Mouse (Mus musculus): ENCODE results near the gene Slc38a2. TPM values are rescaled to one million over a fixed set of nuclear protein-coding genes. Genes with fewer than 3 reads are reported as not detected.
A peak's percentile ranks its signal among the peaks of the same experiment; 100 is the strongest.

Slc38a2 gene
- polyA plus RNA-seq, 1 experiment from 2014 or later: 199 TPM

GRCm38 (mm10) chr15:96675055-96675454 lies 24.5 kb downstream of the Slc38a2 start:
- Histone ChIP-seq H3K4me1 (no peaks in the 10 kb centered on the region), H3K9ac (no peak overlapping the region), H3K36me3 (replicated peaks) (no peaks in the 10 kb centered on the region), H3K9me3 (no peaks in the 10 kb centered on the region), H3K27ac (no peak overlapping the region), H3K4me2 (no peak overlapping the region), H3K4me3 (replicated peaks) (no peak overlapping the region), H3K27me3 (peaks cover 7% of the 10 kb centered on the region; the same call in 1 of the 2 replicates)
- no peak for ATAC-seq (ENCODE audit: low FRiP score)
- 83% methylated on average over 11 of the region's 11 CpGs for WGBS

GRCm38 (mm10) chr15:96674089-96674488 lies 25.4 kb downstream of the Slc38a2 start:
- Histone ChIP-seq H3K4me3 (replicated peaks) (no peak overlapping the region), H3K9me3 (no peaks in the 10 kb centered on the region), H3K36me3 (replicated peaks) (no peaks in the 10 kb centered on the region), H3K9ac (no peak overlapping the region), H3K4me2 (no peak overlapping the region), H3K4me1 (no peaks in the 10 kb centered on the region), H3K27me3 (no peaks in the 10 kb centered on the region), H3K27ac (no peak overlapping the region)
- no peak for ATAC-seq (ENCODE audit: low FRiP score)
- 76% methylated on average over 1 of the region's 1 CpGs for WGBS

- Histone ChIP-seq H3K36me3 (replicated peaks) (no peaks in the 10 kb centered on the region), H3K4me2 (no peak overlapping the region), H3K27ac (no peak overlapping the region), H3K4me1 (no peaks in the 10 kb centered on the region), H3K27me3 (no peaks in the 10 kb centered on the region), H3K9ac (no peak overlapping the region), H3K9me3 (no peaks in the 10 kb centered on the region), H3K4me3 (replicated peaks) (no peak overlapping the region)
- no peak for ATAC-seq (ENCODE audit: low FRiP score)
- WGBS: 88% methylated on average over 6 of the region's 6 CpGs
Measured at GRCm38 (mm10) chr15:96669721-96670120, 29.8 kb downstream of the Slc38a2 start.

DNA sequence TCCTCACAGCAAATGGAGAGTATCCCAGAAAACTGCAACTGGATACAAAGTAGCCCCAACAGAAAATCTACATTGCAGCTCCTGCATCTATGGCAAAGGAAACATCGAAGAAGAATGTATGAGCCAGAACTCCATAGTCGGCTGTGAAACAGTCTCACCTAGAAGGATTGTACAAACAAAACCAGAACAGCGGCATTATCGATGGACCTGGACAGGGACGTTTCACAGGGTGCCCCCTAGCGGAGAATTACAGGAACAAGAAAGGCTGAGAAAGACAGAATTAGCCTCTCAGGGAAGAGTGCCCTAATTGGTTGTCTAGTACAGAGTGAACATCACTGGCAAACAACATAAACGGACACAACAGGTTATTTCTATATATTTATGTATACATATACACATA lies 32.9 kb downstream of the Slc38a2 start:
- Histone ChIP-seq H3K27me3 (no peaks in the 10 kb centered on the region), H3K9ac (no peak overlapping the region), H3K4me1 (no peaks in the 10 kb centered on the region), H3K9me3 (no peaks in the 10 kb centered on the region), H3K4me3 (replicated peaks) (no peak overlapping the region), H3K4me2 (peak overlapping the region; percentile 42), H3K36me3 (replicated peaks) (no peaks in the 10 kb centered on the region), H3K27ac (no peak overlapping the region)
- ATAC-seq (ENCODE audit: low FRiP score): peak; percentile 75
- 5% methylated on average over 7 of the region's 7 CpGs for WGBS

GRCm38 (mm10) chr15:96665889-96666288 lies 33.6 kb downstream of the Slc38a2 start:
- no peak overlapping the region for H3K27ac ChIP-seq
- no peaks in the 10 kb centered on the region for H3K27me3 ChIP-seq
- H3K4me1 ChIP-seq: 0 out of 2 replicates have a peak, but pooled peaks cover under 1% of the 10 kb centered on the region
- ATAC-seq (ENCODE audit: low FRiP score): peak; percentile 75; the same call in 1 of the 2 replicates
- H3K36me3 ChIP-seq (replicated peaks): no peaks in the 10 kb centered on the region
- no peak overlapping the region for H3K4me3 ChIP-seq (replicated peaks)
- H3K9me3 ChIP-seq: no peaks in the 10 kb centered on the region
- H3K9ac ChIP-seq: no peak overlapping the region
- 10% methylated on average over 3 of the region's 3 CpGs for WGBS
- peak overlapping the region; percentile 42 for H3K4me2 ChIP-seq

DNA sequence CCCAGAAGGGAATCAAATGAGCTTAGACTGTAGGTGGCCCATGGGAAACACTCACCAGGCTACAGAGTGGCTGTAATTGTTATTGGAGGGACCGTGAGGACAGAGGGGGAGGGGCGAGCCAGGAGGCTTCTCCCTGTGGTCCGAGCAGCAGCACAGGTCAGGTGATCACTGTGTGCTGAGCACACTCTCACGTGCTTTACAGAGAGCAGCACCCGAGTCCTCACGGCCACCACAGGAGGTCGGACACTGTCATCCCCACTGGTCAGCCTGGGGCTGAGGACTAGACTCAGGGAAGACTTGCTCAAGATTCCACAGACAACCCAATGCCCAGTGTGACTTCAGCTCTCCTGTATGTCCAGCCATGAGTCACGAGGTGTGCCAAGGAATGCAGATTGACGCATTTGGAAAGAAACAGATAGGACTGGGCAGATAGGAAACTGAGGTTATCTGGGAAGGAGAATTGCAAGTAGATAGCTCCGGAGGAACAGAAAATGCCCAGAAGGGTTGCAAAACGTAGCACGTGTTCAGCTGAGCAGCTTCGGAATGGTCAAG lies 38.9 kb downstream of the Slc38a2 start:
- ATAC-seq (ENCODE audit: low FRiP score): no peak
- H3K27me3 ChIP-seq: no peaks in the 10 kb centered on the region
- H3K9me3 ChIP-seq: no peaks in the 10 kb centered on the region
- H3K4me2 ChIP-seq: no peak overlapping the region
- H3K9ac ChIP-seq: no peak overlapping the region
- H3K4me3 ChIP-seq (replicated peaks): no peak overlapping the region
- 0 out of 2 replicates have a peak, but pooled peaks cover 14% of the 10 kb centered on the region for H3K4me1 ChIP-seq
- H3K27ac ChIP-seq: no peak overlapping the region
- H3K36me3 ChIP-seq (replicated peaks): no peaks in the 10 kb centered on the region
- 56% methylated on average over 13 of the region's 13 CpGs for WGBS

GRCm38 (mm10) chr15:96658275-96658602 lies 41.3 kb downstream of the Slc38a2 start:
- no peak overlapping the region for H3K4me3 ChIP-seq (replicated peaks)
- H3K9me3 ChIP-seq: no peaks in the 10 kb centered on the region
- H3K36me3 ChIP-seq (replicated peaks): no peaks in the 10 kb centered on the region
- no peak overlapping the region for H3K9ac ChIP-seq
- no peak overlapping the region for H3K27ac ChIP-seq
- H3K4me2 ChIP-seq: no peak overlapping the region
- H3K4me1 ChIP-seq: 0 out of 2 replicates have a peak, but pooled peaks cover 14% of the 10 kb centered on the region
- WGBS: 79% methylated on average over 14 of the region's 14 CpGs
- no peak for ATAC-seq (ENCODE audit: low FRiP score)
- no peaks in the 10 kb centered on the region for H3K27me3 ChIP-seq

- Histone ChIP-seq H3K4me3 (replicated peaks) (no peak overlapping the region), H3K27ac (no peak overlapping the region), H3K4me1 (0 out of 2 replicates have a peak, but pooled peaks cover 14% of the 10 kb centered on the region), H3K36me3 (replicated peaks) (no peaks in the 10 kb centered on the region), H3K27me3 (no peaks in the 10 kb centered on the region), H3K9me3 (no peaks in the 10 kb centered on the region), H3K4me2 (no peak overlapping the region), H3K9ac (no peak overlapping the region)
- ATAC-seq (ENCODE audit: low FRiP score): no peak
- WGBS: 65% methylated on average over 17 of the region's 17 CpGs
Measured at GRCm38 (mm10) chr15:96657576-96658274, 41.8 kb downstream of the Slc38a2 start.

GRCm38 (mm10) chr15:96655514-96655913 lies 44.0 kb downstream of the Slc38a2 start:
- no peaks in the 10 kb centered on the region for H3K36me3 ChIP-seq (replicated peaks)
- H3K9me3 ChIP-seq: no peaks in the 10 kb centered on the region
- H3K4me1 ChIP-seq: 0 out of 2 replicates have a peak, but pooled peaks cover 10% of the 10 kb centered on the region
- no peak overlapping the region for H3K4me2 ChIP-seq
- ATAC-seq (ENCODE audit: low FRiP score): no peak
- no peaks in the 10 kb centered on the region for H3K27me3 ChIP-seq
- no peak overlapping the region for H3K27ac ChIP-seq
- 97% methylated on average over 14 of the region's 14 CpGs for WGBS
- no peak overlapping the region for H3K9ac ChIP-seq
- H3K4me3 ChIP-seq (replicated peaks): no peak overlapping the region

GRCm38 (mm10) chr15:96654714-96655113 lies 44.8 kb downstream of the Slc38a2 start:
- 0 out of 2 replicates have a peak, but pooled peaks cover 8% of the 10 kb centered on the region for H3K4me1 ChIP-seq
- H3K4me3 ChIP-seq (replicated peaks): no peak overlapping the region
- no peak for ATAC-seq (ENCODE audit: low FRiP score)
- H3K27me3 ChIP-seq: no peaks in the 10 kb centered on the region
- no peak overlapping the region for H3K9ac ChIP-seq
- no peaks in the 10 kb centered on the region for H3K9me3 ChIP-seq
- no peak overlapping the region for H3K27ac ChIP-seq
- 81% methylated on average over 8 of the region's 8 CpGs for WGBS
- H3K4me2 ChIP-seq: no peak overlapping the region
- no peaks in the 10 kb centered on the region for H3K36me3 ChIP-seq (replicated peaks)

- WGBS: 93% methylated on average over 16 of the region's 16 CpGs
Measured at GRCm38 (mm10) chr15:96653011-96653410, 46.5 kb downstream of the Slc38a2 start.

GRCm38 (mm10) chr15:96652531-96652930 lies 47.0 kb downstream of the Slc38a2 start:
- ATAC-seq (ENCODE audit: low FRiP score): no peak
- 71% methylated on average over 10 of the region's 10 CpGs for WGBS

More at GRCm38 (mm10) chr15:96653011-96653410, 46.5 kb downstream of the Slc38a2 start:
- Histone ChIP-seq H3K27ac (no peak overlapping the region), H3K4me3 (replicated peaks) (no peak overlapping the region), H3K9me3 (no peaks in the 10 kb centered on the region), H3K27me3 (no peaks in the 10 kb centered on the region), H3K9ac (no peak overlapping the region), H3K4me2 (no peak overlapping the region), H3K36me3 (replicated peaks) (no peaks in the 10 kb centered on the region), H3K4me1 (0 out of 2 replicates have a peak, but pooled peaks cover 7% of the 10 kb centered on the region)
- ATAC-seq (ENCODE audit: low FRiP score): no peak

GRCm38 (mm10) chr15:96647376-96647775 lies 52.2 kb downstream of the Slc38a2 start:
- WGBS: 33% methylated on average over 14 of the region's 15 CpGs
- no peaks in the 10 kb centered on the region; the same call in 1 of the 2 replicates for H3K4me1 ChIP-seq
- H3K4me2 ChIP-seq: peak overlapping the region; percentile 15; the same call in 1 of the 2 replicates
- H3K27me3 ChIP-seq: no peaks in the 10 kb centered on the region
- no peak overlapping the region for H3K27ac ChIP-seq
- H3K36me3 ChIP-seq (replicated peaks): no peaks in the 10 kb centered on the region
- no peak overlapping the region for H3K4me3 ChIP-seq (replicated peaks)
- H3K9me3 ChIP-seq: no peaks in the 10 kb centered on the region
- no peak for ATAC-seq (ENCODE audit: low FRiP score)
- no peak overlapping the region for H3K9ac ChIP-seq

More at GRCm38 (mm10) chr15:96652531-96652930, 47.0 kb downstream of the Slc38a2 start:
- H3K4me3 ChIP-seq (replicated peaks): no peak overlapping the region
- H3K36me3 ChIP-seq (replicated peaks): no peaks in the 10 kb centered on the region
- no peaks in the 10 kb centered on the region for H3K27me3 ChIP-seq
- H3K9me3 ChIP-seq: no peaks in the 10 kb centered on the region
- no peak overlapping the region for H3K27ac ChIP-seq
- H3K4me1 ChIP-seq: peaks cover 2% of the 10 kb centered on the region; the same call in 1 of the 2 replicates
- no peak overlapping the region for H3K4me2 ChIP-seq
- H3K9ac ChIP-seq: no peak overlapping the region

Data from forebrain, embryonic 12.5 days (tissue).